Mouse (Mus musculus) heart, embryonic 16.5 days (tissue): ENCODE results near the gene Rdx. TPM values are rescaled to one million over a fixed set of nuclear protein-coding genes. Genes with fewer than 3 reads are reported as not detected.

Experiments
- ATAC-seq: fragments of 200-750 bp; cut with Nextera tagmentation; replicated peaks from 2 replicates; pipeline ENCODE4 v1.8.0; 2017; ENCODE audit warnings: moderate number of reproducible peaks; ENCODE audit not compliant: insufficient read depth, low FRiP score; ENCODE audit errors: extremely low read depth
- H3K27ac ChIP-seq: fragments of 300-500 bp; sonication (generic); 2 replicates; pipeline ENCODE4 v1.5.1; 2014; ENCODE audit warnings: mild to moderate bottlenecking, low read length, control low read depth, moderate library complexity
- H3K27me3 ChIP-seq: fragments of 300-500 bp; sonication (generic); 2 replicates; pipeline ENCODE4 v1.6.1; 2014; ENCODE audit warnings: low read length, mixed read lengths; ENCODE audit not compliant: control insufficient read depth, insufficient read depth
- H3K36me3 ChIP-seq: fragments of 300-500 bp; sonication (generic); 2 replicates; pipeline ENCODE4 v1.6.1; 2014; ENCODE audit not compliant: control insufficient read depth, insufficient read depth
- H3K4me1 ChIP-seq: fragments of 300-500 bp; sonication (generic); 2 replicates; pipeline ENCODE4 v1.6.1; 2014; ENCODE audit warnings: low read length, mixed read lengths; ENCODE audit not compliant: control insufficient read depth, insufficient read depth
- H3K4me2 ChIP-seq: fragments of 300-500 bp; sonication (generic); 2 replicates; pipeline ENCODE4 v1.6.1; 2014; ENCODE audit warnings: low read depth, mild to moderate bottlenecking, control low read depth, low read length
- H3K4me3 ChIP-seq: fragments of 300-500 bp; sonication (generic); 2 replicates; pipeline ENCODE4 v1.5.1; 2014; ENCODE audit warnings: mild to moderate bottlenecking, control low read depth, low read length
- H3K9ac ChIP-seq: fragments of 300-500 bp; sonication (generic); 2 replicates; pipeline ENCODE4 v1.6.1; 2014; ENCODE audit warnings: low read length, control low read depth
- H3K9me3 ChIP-seq: fragments of 300-500 bp; sonication (generic); replicated peaks from 2 replicates; pipeline ENCODE4 v1.6.1; 2016; ENCODE audit warnings: low read length; ENCODE audit not compliant: control insufficient read depth
- WGBS: fragments of 180-500 bp; shearing (Covaris S2); extraction: QIAGEN DNeasy Blood & Tissue Kit; methylation state at CpG from one replicate; pipeline ENCODE4 v1.1.7; 2014; 5-methylcytosine and 5-hydroxymethylcytosine counted together
- polyA plus RNA-seq: library from polyadenylated mRNA; unstranded; fragments of >200 nt; fragmentation: Nextera tagmentation; extraction: Ambion mirVana; gene quantifications from 2 replicates; pipeline ENCODE4 v1.2.1, GENCODE M21; 2015

Rdx gene
- polyA plus RNA-seq, 1 experiment from 2014 or later = 97.5 TPM

GRCm38 (mm10) chr9:52097386-52097785 lies 50.4 kb downstream of the Rdx start:
- no peak overlapping the region for H3K9ac ChIP-seq
- no peak overlapping the region for H3K4me2 ChIP-seq
- no peaks in the 10 kb centered on the region for H3K36me3 ChIP-seq
- H3K9me3 ChIP-seq = no peaks in the 10 kb centered on the region
- no peak for ATAC-seq
- H3K4me1 ChIP-seq = peaks cover 21% of the 10 kb centered on the region
- WGBS = 60% methylated on average over 1 of the region's 1 CpGs
- H3K4me3 ChIP-seq = no peak overlapping the region
- H3K27ac ChIP-seq = no peak overlapping the region
- H3K27me3 ChIP-seq = no peaks in the 10 kb centered on the region

GRCm38 (mm10) chr9:52098600-52098999 lies 51.6 kb downstream of the Rdx start:
- no peak overlapping the region for H3K4me3 ChIP-seq
- H3K4me1 ChIP-seq = peaks cover 15% of the 10 kb centered on the region
- no peaks in the 10 kb centered on the region for H3K9me3 ChIP-seq
- no peaks in the 10 kb centered on the region for H3K36me3 ChIP-seq
- no peak for ATAC-seq
- WGBS = 1% methylated on average over 7 of the region's 7 CpGs
- no peaks in the 10 kb centered on the region for H3K27me3 ChIP-seq
- H3K27ac ChIP-seq = no peak overlapping the region
- no peak overlapping the region for H3K9ac ChIP-seq
- H3K4me2 ChIP-seq = no peak overlapping the region

GRCm38 (mm10) chr9:52100426-52100825 lies 53.5 kb downstream of the Rdx start:
- no peak for ATAC-seq
- Histone ChIP-seq H3K9ac (no peak overlapping the region), H3K9me3 (no peaks in the 10 kb centered on the region), H3K4me3 (no peak overlapping the region), H3K36me3 (no peaks in the 10 kb centered on the region), H3K4me2 (no peak overlapping the region), H3K27me3 (no peaks in the 10 kb centered on the region), H3K27ac (no peak overlapping the region), H3K4me1 (peaks cover 13% of the 10 kb centered on the region)
- 87% methylated on average over 14 of the region's 14 CpGs for WGBS

- peak; percentile 29; the same call in 1 of the 2 replicates for ATAC-seq
- Histone ChIP-seq H3K4me1 (peaks cover 13% of the 10 kb centered on the region), H3K9ac (no peak overlapping the region), H3K36me3 (no peaks in the 10 kb centered on the region), H3K9me3 (no peaks in the 10 kb centered on the region), H3K4me2 (peak overlapping the region; percentile 16; the same call in 1 of the 2 replicates), H3K4me3 (no peak overlapping the region), H3K27me3 (no peaks in the 10 kb centered on the region), H3K27ac (peak overlapping the region; percentile 4; the same call in 1 of the 2 replicates)
- 40% methylated on average over 13 of the region's 13 CpGs for WGBS
Observed at GRCm38 (mm10) chr9:52102060-52102844, 55.3 kb downstream of the Rdx start.

- Histone ChIP-seq H3K9ac (no peak overlapping the region), H3K27me3 (no peaks in the 10 kb centered on the region), H3K4me3 (no peak overlapping the region), H3K27ac (no peak overlapping the region), H3K4me1 (peaks cover 13% of the 10 kb centered on the region), H3K9me3 (no peaks in the 10 kb centered on the region), H3K4me2 (no peak overlapping the region), H3K36me3 (no peaks in the 10 kb centered on the region)
- WGBS = 65% methylated on average over 9 of the region's 9 CpGs
- ATAC-seq = no peak
Observed at GRCm38 (mm10) chr9:52103448-52104224, 56.7 kb downstream of the Rdx start.

GRCm38 (mm10) chr9:52104225-52104615 lies 57.2 kb downstream of the Rdx start:
- Histone ChIP-seq H3K9ac (no peak overlapping the region), H3K4me2 (no peak overlapping the region), H3K27me3 (no peaks in the 10 kb centered on the region), H3K36me3 (no peaks in the 10 kb centered on the region), H3K4me1 (peaks cover 13% of the 10 kb centered on the region), H3K27ac (no peak overlapping the region), H3K9me3 (no peaks in the 10 kb centered on the region), H3K4me3 (no peak overlapping the region)
- WGBS = 75% methylated on average over 8 of the region's 8 CpGs
- ATAC-seq = no peak

GRCm38 (mm10) chr9:52105423-52105822 lies 58.5 kb downstream of the Rdx start:
- H3K9me3 ChIP-seq = no peaks in the 10 kb centered on the region
- H3K9ac ChIP-seq = no peak overlapping the region
- no peak for ATAC-seq
- H3K4me2 ChIP-seq = no peak overlapping the region
- peaks cover 13% of the 10 kb centered on the region for H3K4me1 ChIP-seq
- H3K36me3 ChIP-seq = 0 out of 2 replicates have a peak, but pooled peaks cover 2% of the 10 kb centered on the region
- 84% methylated on average over 6 of the region's 6 CpGs for WGBS
- H3K27ac ChIP-seq = no peak overlapping the region
- H3K4me3 ChIP-seq = no peak overlapping the region
- H3K27me3 ChIP-seq = no peaks in the 10 kb centered on the region

GRCm38 (mm10) chr9:52107161-52107560 lies 60.2 kb downstream of the Rdx start:
- ATAC-seq = no peak
- Histone ChIP-seq H3K36me3 (0 out of 2 replicates have a peak, but pooled peaks cover 4% of the 10 kb centered on the region), H3K4me1 (peaks cover 8% of the 10 kb centered on the region), H3K27ac (no peak overlapping the region), H3K27me3 (no peaks in the 10 kb centered on the region), H3K4me3 (no peak overlapping the region), H3K9me3 (no peaks in the 10 kb centered on the region), H3K9ac (no peak overlapping the region), H3K4me2 (no peak overlapping the region)
- 88% methylated on average over 3 of the region's 3 CpGs for WGBS

GRCm38 (mm10) chr9:52110738-52111137 lies 63.8 kb downstream of the Rdx start:
- H3K4me1 ChIP-seq = no peaks in the 10 kb centered on the region; the same call in 1 of the 2 replicates
- WGBS = 72% methylated on average over 3 of the region's 3 CpGs
- no peak overlapping the region for H3K27ac ChIP-seq
- no peaks in the 10 kb centered on the region for H3K9me3 ChIP-seq
- H3K9ac ChIP-seq = no peak overlapping the region
- H3K4me2 ChIP-seq = no peak overlapping the region
- no peak for ATAC-seq
- no peak overlapping the region for H3K4me3 ChIP-seq
- peaks cover 9% of the 10 kb centered on the region; the same call in 1 of the 2 replicates for H3K36me3 ChIP-seq
- H3K27me3 ChIP-seq = no peaks in the 10 kb centered on the region
